Mouse (Mus musculus): ENCODE data around the gene Calca.

GRCm38 (mm10) chr7:114671405-114671804 is 35.2 kb upstream of the Calca start:
- TF ChIP-seq CTCF (conservative IDR thresholded peaks at IDR 0.05; ENCODE audit: insufficient read depth, insufficient read length, low read depth, low read length) (no peak), POLR2A (IDR thresholded peaks at IDR 0.05; ENCODE audit: low read depth, low read length) (no peak)
